Mouse (Mus musculus): ENCODE data around the gene Eef1akmt4. TPM values are rescaled to one million over a fixed set of nuclear protein-coding genes. Genes with fewer than 3 reads are reported as not detected.
A peak's percentile ranks its signal among the peaks of the same experiment; 100 is the strongest.

Eef1akmt4 gene
- polyA plus RNA-seq (2012; rRNA removed): 5.1 and 5.4 TPM in 2 replicates

DNA sequence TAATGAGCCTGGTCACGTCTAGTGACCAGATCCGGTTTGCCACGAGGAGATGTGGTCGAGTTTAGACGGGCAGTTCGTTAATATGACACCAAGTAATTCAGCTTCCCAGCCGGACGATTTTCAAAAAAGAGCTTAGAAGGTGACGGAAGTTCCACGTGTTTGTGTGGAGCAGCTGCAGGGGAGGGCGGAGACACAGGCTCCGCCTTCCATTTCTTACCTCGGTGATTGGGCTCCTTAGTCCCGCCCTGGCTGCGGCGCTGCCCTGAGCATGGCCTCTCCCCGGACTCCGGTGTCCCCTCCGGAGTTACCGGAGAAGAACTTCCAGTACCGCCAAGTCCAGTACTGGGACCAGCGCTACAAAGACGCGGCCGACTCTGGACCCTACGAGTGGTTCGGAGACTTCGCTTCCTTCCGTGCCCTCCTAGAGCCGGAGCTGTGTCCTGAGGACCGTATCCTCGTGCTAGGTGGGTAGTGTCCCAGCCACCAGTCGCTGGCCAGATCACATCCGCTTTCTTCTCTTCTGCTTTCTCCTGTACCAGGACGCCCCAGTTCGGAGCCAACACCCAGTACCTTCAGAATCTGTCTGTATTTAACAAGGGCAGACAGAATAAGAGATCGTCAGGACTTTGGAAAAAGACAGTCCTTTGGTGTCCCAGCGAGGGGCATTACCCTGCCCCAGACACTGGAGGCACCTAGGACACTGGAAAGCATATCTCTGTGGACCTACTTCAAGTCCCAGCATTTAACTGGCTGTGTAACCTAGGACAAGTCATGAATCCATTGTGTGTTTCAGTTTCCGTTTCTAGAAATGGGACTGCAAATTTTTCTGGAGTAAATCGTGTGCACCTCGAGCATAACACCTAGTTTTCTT is at the start of gene Eef1akmt4, which contains the start of the genes Gm49333 and Alg3:
TSS of gene Eef1akmt4 (plus strand) at position 237 of the 871 bp plus-strand sequence.
TSS of gene Gm49333 (plus strand) at position 254 of the 871 bp plus-strand sequence.
TSS of gene Alg3 (minus strand) at position 379 of the 871 bp plus-strand sequence.
- peak within 1 kb of the TSS; percentile 98 for H3K4me3 ChIP-seq (ENCODE audit: control insufficient read depth, low read depth, low read length)
- TF ChIP-seq POLR2A (IDR thresholded peaks at IDR 0.05; ENCODE audit: control insufficient read depth, low read depth, low read length) (peak; percentile 32; the same call in 1 of the 2 replicates), CTCF (IDR thresholded peaks at IDR 0.05; ENCODE audit: control insufficient read depth, insufficient read depth, insufficient replicate concordance, low read depth, low read length) (no peak)
- H3K36me3 ChIP-seq (ENCODE audit: control insufficient read depth, insufficient read depth, low read length): peaks cover 3% of the 10 kb centered on the region; the same call in 1 of the 2 replicates
- no peaks in the 10 kb centered on the region for H3K27me3 ChIP-seq (ENCODE audit: control insufficient read depth, insufficient read depth, low read length)
- peaks cover 10% of the 10 kb centered on the region for H3K4me1 ChIP-seq (ENCODE audit: control insufficient read depth, insufficient read depth, low read length)
- H3K27ac ChIP-seq (ENCODE audit: control insufficient read depth, insufficient read depth, low read depth, low read length): peak within 1 kb of the TSS; percentile 84

DNA sequence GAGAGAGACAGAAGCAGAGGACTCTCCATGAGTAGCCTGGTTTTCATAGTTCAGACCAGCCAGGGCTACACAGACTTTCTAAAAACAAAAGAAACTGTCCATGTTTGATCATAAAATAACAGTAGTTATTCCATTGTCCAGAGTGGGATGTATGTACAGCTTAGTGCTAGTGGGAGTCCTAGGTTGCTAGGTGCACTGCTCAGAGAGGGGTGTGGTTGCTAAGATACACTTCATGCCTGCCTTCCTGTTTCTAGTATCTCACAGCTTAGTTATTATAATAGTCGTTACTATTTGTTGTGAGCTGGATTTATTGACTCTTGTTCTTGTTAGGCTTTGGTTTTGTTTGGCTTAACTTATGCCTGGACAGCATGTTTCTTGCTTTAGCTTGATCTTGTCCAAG is 46.3 kb upstream of the Eef1akmt4 start:
- no peaks in the 10 kb centered on the region; the same call in 1 of the 2 replicates for H3K36me3 ChIP-seq (ENCODE audit: control insufficient read depth, insufficient read depth, low read length)
- TF ChIP-seq POLR2A (IDR thresholded peaks at IDR 0.05; ENCODE audit: control insufficient read depth, low read depth, low read length): no peak
- TF ChIP-seq CTCF (IDR thresholded peaks at IDR 0.05; ENCODE audit: control insufficient read depth, insufficient read depth, insufficient replicate concordance, low read depth, low read length): no peak
- H3K4me3 ChIP-seq (ENCODE audit: control insufficient read depth, low read depth, low read length): no peak overlapping the region

DNA sequence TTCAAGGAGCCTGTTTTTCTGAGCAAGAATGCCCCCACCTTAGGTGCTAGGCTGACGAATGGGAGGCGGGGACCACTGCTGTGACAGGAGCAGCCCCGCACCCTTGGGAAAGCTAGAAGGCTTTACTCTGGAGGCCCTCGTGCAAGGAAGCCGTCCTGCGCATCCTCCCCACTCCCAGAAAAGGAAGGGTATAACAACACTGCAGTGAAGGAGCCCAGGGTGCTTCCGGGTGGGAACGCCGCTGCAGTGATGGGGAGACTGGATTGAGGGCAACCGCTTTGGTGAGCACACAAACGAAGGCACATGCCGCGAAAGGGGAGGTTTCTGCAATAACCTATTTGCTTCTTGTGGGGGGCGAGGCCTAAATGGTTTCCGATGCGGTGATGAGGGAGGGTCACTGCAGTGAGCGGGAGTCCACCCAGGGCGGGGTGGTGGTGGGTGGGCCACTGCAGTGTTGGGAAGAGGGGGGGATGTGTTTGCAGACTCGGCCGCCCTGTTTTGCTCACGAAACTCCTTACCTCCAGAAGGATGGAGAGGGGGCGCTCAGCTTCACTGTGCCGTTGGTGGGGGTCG is 21.9 kb upstream of the Eef1akmt4 start, which contains the start of gene Vwa5b2:
TSS of gene Vwa5b2 (plus strand) at position 106 of the 573 bp plus-strand sequence.
- TF ChIP-seq CTCF (IDR thresholded peaks at IDR 0.05; ENCODE audit: control insufficient read depth, insufficient read depth, insufficient replicate concordance, low read depth, low read length): no peak
- TF ChIP-seq POLR2A (IDR thresholded peaks at IDR 0.05; ENCODE audit: control insufficient read depth, low read depth, low read length): no peak
- no peaks in the 10 kb centered on the region for H3K36me3 ChIP-seq (ENCODE audit: control insufficient read depth, insufficient read depth, low read length)
- H3K4me3 ChIP-seq (ENCODE audit: control insufficient read depth, low read depth, low read length): peak within 1 kb of the TSS; percentile 19
- no peak within 1 kb of the TSS for H3K27ac ChIP-seq (ENCODE audit: control insufficient read depth, insufficient read depth, low read depth, low read length)
- no peaks in the 10 kb centered on the region for H3K27me3 ChIP-seq (ENCODE audit: control insufficient read depth, insufficient read depth, low read length)
- peaks cover 10% of the 10 kb centered on the region for H3K4me1 ChIP-seq (ENCODE audit: control insufficient read depth, insufficient read depth, low read length)

More for the DNA sequence above, 46.3 kb upstream of the Eef1akmt4 start:
- H3K27ac ChIP-seq (ENCODE audit: control insufficient read depth, insufficient read depth, low read depth, low read length): no peak overlapping the region
- H3K27me3 ChIP-seq (ENCODE audit: control insufficient read depth, insufficient read depth, low read length): no peaks in the 10 kb centered on the region
- no peaks in the 10 kb centered on the region for H3K4me1 ChIP-seq (ENCODE audit: control insufficient read depth, insufficient read depth, low read length)

DNA sequence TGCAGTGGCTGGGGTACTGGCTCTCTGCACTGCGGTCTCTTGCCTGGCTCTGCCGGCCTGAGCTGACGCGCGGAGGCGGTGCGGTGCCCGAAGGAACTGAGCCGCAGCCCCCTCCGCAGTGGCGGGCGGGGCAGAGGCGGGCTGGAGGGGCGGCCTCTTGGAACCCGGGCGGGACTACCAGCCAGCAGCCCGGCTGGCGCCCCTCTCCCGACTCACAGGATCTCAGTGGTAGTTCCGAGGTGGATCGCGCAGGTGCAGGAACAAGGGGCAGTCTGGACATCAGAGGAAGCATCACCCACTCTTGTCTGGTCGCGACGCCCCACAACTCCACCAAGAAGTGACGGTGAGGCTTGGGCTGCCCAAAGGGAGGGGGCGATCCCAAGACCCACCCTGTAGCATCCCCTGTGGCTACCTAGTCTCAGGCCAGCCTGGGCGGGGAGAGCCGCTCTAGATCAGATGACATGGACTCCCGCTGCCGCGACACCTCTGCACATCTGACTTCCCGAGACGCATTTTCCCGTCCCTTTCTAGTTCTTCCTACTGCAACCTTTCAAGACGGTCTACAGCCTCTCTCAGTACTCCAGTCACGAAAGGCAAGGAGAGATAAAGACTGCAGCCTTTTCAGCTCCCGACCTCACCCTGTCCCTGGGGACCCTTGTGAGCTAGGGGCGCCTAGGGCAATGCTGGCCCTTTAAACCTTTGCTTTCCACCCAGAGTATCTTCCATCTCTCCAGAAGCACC is 21.3 kb upstream of the Eef1akmt4 start:
- TF ChIP-seq POLR2A (IDR thresholded peaks at IDR 0.05; ENCODE audit: control insufficient read depth, low read depth, low read length): no peak
- TF ChIP-seq CTCF (IDR thresholded peaks at IDR 0.05; ENCODE audit: control insufficient read depth, insufficient read depth, insufficient replicate concordance, low read depth, low read length): no peak
- Histone ChIP-seq H3K4me3 (ENCODE audit: control insufficient read depth, low read depth, low read length) (peak overlapping the region; percentile 19), H3K27me3 (ENCODE audit: control insufficient read depth, insufficient read depth, low read length) (no peaks in the 10 kb centered on the region), H3K4me1 (ENCODE audit: control insufficient read depth, insufficient read depth, low read length) (peaks cover 10% of the 10 kb centered on the region), H3K36me3 (ENCODE audit: control insufficient read depth, insufficient read depth, low read length) (no peaks in the 10 kb centered on the region), H3K27ac (ENCODE audit: control insufficient read depth, insufficient read depth, low read depth, low read length) (no peak overlapping the region)

DNA sequence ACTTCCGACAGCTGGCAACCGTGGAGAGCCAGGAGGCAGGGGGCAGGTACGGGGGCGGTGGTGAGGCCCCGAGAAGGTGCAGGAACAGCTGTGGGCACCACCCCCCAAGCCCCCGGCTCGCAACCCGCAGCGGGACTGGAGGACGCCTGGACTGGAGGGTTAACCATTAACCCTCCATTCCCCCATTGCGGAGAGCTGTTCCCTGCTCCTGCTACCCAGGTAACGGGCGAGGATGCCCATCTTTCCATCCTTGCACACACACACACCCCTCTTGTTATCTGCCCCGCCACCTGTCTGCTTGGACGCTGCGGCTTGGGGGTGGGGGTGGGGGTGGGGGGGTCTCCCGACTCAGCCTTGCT is 20.7 kb upstream of the Eef1akmt4 start:
- TF ChIP-seq POLR2A (IDR thresholded peaks at IDR 0.05; ENCODE audit: control insufficient read depth, low read depth, low read length): no peak
- no peak for TF ChIP-seq CTCF (IDR thresholded peaks at IDR 0.05; ENCODE audit: control insufficient read depth, insufficient read depth, insufficient replicate concordance, low read depth, low read length)
- H3K27ac ChIP-seq (ENCODE audit: control insufficient read depth, insufficient read depth, low read depth, low read length): no peak overlapping the region
- H3K4me1 ChIP-seq (ENCODE audit: control insufficient read depth, insufficient read depth, low read length): peaks cover 10% of the 10 kb centered on the region
- H3K36me3 ChIP-seq (ENCODE audit: control insufficient read depth, insufficient read depth, low read length): no peaks in the 10 kb centered on the region
- H3K4me3 ChIP-seq (ENCODE audit: control insufficient read depth, low read depth, low read length): no peak overlapping the region
- H3K27me3 ChIP-seq (ENCODE audit: control insufficient read depth, insufficient read depth, low read length): no peaks in the 10 kb centered on the region

DNA sequence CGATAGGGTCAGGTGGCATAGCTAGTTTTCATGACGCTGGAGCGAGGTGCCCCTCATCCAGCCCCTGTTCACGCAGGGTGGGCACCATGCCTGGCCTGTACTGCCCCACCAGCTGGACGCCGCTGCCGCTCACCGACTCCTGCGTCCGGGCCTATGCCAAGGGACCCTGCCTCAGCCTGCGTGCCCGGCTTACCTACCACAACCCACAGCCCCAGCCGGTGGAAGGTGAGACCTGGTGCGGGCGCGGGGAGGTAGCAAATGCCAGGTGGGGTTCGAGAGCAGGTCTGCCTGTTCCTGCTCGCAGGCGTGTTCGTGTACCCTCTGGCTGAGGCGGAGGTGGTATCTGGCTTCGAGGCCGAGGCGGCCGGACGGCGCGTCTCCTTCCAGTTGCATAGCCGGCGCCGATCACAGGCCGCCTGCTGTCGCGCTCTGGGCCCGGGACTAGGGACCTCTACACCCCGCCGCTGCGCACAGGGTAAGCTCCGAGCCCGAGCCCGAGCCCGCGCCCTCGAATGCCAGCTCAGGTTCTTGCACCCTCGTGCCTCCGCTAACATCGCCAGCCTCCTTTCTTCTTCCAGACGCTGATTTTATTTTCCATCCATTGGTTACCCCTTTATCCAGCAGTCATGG is 20.2 kb upstream of the Eef1akmt4 start:
- peak overlapping the region; percentile 6 for H3K4me3 ChIP-seq (ENCODE audit: control insufficient read depth, low read depth, low read length)
- H3K4me1 ChIP-seq (ENCODE audit: control insufficient read depth, insufficient read depth, low read length): peaks cover 10% of the 10 kb centered on the region
- H3K36me3 ChIP-seq (ENCODE audit: control insufficient read depth, insufficient read depth, low read length): no peaks in the 10 kb centered on the region
- H3K27me3 ChIP-seq (ENCODE audit: control insufficient read depth, insufficient read depth, low read length): no peaks in the 10 kb centered on the region
- TF ChIP-seq POLR2A (IDR thresholded peaks at IDR 0.05; ENCODE audit: control insufficient read depth, low read depth, low read length): no peak
- TF ChIP-seq CTCF (IDR thresholded peaks at IDR 0.05; ENCODE audit: control insufficient read depth, insufficient read depth, insufficient replicate concordance, low read depth, low read length): no peak
- no peak overlapping the region for H3K27ac ChIP-seq (ENCODE audit: control insufficient read depth, insufficient read depth, low read depth, low read length)

Measured in testis, adult 2 months (tissue).